Mouse (Mus musculus) testis, postnatal 10 days (tissue): ENCODE results near the gene Lrpprc.

ENCODE experiments used
- DNase-seq: peaks from one replicate; pipeline ENCODE4 v3.0.0; 2021; ENCODE audit warnings: low spot score

Gene Lrpprc

DNA sequence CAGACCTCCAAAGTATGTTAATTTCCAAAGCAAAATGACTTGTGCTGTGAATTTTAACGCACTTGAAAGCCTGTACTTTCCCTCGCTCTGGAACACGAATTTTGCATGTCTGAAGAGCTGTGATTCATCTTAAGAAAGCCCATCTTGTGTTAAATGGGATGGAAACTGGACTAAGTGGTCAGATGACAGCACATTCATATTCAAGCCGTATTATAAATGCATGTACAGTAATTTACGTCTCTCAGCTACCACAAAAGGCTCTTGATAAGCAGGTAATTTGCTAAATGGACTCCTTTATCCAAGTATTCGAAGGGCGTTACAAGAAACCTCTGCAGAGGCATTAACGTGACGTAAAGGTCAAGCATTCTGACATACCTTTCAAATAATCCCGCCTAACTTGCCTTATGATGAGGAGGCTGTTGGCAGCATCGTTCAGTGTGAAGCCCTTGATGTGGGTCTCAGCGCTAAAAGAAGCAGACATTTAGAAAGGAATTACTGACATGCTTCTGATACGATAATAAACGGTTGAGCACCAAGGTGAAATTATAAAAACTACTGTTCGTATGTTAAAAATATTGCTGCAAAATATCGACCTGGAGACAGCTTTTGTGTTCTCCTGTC, 74.2 kb downstream of the Lrpprc start:
- no peak for DNase-seq

DNA sequence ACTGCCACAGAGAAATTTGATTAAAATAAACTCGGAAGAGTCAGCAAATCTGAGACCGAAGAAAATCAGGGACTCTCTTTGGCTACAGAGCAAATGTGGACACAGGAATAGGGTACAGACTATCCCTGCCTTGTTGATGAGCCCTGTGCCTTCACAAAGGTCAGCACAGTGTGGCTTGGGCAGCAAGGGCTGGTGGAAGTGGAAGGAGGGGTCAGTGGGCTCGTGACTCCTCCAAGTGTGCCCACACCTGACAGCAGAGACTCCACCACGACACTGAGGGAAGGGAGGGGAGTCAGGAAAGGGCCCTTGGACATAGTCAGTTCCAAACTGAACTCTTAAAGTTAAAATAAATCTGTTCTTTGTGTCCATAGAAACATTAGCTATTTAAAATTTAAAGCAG, 75.7 kb downstream of the Lrpprc start:
- DNase-seq: no peak

DNA sequence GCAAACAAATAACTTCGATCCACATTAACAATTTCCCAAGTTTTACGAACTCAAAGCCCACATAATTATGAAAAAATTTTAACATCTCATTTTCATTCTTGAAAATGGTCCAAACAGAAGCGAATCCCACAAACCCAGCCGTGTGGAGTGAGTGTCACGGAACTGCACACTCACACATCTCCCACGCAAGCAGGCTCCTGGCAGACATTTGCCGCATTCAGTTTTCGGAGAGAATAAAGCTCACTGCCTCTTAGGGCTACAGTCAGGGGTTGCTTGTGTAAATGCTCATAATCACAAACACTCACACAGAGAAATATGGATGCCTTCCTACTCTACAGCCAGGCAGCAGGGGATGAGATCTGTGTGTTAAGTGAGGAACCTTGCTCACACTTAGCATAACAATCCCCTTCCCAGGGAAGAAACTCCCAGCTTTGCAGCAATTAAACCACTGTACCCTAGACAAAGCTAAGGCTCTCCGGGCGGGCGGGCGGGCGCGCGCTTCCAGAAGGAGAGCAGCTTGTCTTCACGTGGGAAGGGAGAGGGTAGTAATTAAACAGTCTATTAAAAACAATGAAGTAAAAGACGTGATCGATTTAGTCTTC, 76.9 kb downstream of the Lrpprc start:
- DNase-seq: no peak

DNA sequence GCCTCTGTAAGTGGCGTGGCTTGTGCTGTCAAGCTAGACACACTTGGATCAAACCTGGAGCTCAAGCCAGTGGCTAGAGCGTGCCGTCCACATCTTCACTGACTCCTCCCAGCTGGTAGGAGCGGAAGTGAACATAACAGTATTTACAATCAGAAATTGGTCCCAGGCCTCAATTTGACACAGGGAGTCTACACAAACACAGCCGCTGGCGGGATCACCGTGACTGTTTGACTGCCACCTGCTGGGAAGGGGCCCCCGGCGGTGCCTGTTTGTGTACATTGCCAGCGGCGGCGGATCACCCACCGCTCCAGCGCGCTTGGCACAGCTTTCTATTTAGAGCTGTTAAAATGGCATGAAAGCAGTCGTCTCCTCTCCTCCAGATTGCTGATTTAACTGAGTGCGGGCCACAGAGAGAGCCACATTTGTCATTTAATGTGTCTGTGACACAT, 81.2 kb downstream of the Lrpprc start:
- DNase-seq: no peak

DNA sequence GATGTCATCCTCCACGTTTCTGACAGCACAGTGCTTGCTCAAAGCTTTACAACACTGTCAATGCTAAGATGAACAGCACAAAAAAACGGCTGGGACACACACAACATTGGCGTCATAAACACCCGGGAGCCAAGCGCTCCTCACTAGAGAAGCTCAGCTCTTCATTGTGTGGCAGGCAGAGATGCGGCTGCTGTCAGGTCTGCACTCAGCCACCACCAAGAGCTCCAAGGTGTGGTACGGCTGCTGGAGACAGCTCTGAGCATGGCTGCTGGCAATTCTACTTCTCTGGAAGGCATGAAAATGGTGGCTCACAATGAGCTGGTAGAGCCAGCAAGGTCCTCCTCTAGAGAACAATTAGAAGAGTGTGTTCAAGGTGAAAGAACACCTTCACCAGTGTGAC, 81.8 kb downstream of the Lrpprc start:
- DNase-seq: no peak

DNA sequence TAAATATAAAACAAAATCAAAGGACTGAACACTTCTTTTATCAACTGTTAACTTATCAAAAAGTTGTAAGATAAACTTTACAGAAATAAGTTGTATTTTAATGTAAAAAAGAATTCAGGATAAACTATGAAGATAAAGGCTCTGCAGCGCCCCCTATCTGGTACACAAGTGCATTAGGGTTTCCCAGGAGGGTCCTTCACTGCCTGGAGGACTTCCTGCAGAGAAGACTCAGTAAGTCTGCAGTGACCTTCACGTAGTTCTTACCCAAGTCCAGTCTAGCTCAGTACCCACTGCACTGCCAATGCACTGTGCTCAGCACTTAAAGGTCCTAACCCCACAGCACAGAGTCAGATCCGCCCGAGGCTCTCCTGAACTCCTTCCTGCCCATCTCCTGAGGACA, 83.2 kb downstream of the Lrpprc start:
- DNase-seq: no peak

DNA sequence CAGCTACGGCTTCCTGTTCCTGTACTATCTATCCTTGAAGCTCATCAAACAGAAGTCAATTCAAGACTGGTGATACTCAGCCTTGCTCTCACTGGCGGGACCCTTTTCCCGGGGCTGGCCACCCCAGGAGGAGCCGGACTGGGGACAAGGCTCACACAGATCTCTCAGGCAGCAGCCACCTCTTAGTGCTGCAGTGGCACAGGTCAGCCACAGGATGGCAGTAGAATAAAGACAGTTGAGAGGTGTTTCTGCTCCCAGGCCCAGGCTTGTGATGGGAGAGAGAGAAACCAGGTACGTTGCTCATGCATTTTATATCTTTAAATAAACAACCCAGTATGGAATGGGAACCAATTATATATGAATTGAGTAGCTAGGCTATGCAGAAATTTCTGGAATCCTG, 91.9 kb downstream of the Lrpprc start:
- peak; percentile 59 for DNase-seq

DNA sequence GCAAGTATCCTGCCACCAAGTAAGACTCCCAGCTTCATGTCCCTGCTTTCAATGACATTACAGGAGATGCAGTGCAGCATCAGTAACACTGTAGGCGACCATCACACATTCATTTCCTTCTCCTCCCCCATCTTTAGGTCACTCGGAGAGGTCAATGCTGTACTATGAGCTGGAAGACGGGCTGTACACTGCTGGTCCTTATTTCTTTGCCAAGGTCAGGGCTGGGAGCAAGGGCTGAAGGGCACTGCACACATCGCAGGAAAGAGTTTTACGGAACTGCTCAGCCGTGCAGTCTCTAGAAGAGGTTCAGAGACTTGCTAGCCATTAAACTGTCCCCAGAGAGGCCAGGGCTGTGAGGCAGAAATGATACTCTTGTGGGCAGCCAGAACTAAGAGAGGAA, 94.1 kb downstream of the Lrpprc start:
- DNase-seq: no peak

DNA sequence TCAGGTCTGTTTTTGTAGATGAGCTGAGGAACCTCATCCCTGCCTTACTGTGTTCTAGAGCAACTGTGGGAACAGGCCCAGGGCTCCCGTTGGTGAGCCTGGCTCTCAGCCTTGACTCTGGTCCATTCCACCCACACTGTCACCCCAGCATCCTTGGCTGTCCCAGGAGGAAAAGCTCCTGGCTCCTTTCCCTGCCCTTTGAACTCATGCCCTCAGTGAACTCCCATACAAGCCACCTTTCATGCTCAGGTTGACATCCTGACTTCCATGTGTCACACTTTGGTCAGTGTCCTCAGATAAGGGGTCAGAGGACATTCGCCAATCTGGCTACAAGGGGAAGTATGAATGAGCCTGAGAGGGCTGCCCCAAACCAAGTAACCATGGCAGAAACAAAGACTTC, 96.8 kb downstream of the Lrpprc start:
- DNase-seq: no peak

DNA sequence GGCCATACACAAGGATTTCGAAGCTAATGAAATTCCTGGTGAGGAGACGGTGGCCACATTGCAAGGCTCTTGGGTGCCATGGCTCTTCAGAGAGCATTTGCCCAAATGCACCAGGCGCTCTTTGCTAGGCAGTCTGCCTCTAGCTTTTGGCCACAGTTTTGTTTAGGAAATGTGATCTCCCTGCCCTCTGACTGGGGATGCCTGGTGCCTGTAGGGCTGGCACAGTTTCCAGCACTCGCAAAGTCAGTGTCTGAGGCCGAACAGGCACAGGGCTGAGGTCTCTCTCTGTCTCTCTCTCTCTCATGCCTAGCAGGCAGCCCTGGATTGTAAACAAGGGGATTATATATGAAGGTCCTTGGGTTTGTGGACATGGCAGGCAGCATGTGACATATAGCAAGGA, 100.5 kb downstream of the Lrpprc start:
- DNase-seq: no peak

DNA sequence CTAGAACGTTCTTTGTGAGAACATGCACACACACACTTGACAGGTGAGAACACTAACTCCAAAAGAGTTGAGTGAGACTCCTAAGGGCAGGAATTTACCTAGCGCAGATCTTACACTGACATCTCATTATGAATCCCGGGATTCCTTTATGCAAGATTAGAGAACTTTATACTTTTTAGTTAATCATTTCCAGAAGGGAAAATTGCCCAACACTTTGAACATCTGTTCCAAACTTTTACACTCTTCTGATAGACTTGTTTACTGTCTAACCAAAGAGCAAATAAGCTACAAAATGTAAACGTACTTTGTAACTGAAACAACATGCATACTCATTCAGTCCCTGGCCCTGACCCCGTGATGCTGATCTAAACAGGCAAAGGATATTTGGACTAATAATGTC, 101.3 kb downstream of the Lrpprc start:
- no peak for DNase-seq

DNA sequence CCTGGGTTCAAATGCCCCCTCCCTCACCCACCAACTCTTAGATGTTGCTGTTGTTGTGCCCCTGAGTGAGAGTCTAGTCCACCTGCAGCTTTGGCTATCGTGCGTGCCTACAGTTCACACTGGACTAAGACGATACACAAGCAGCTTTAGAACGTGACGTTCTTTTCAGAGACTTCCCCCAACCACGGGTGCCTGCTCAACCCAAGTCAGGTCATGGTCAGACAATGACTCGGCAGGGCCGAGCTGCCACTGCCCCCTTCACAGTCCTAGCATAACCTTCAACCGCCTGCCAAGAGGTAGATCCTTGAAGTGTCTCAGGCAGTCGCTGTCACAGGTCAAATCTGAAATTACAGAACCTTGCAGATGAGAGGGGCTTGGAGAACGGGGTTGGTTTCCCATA, 101.8 kb downstream of the Lrpprc start:
- no peak for DNase-seq

DNA sequence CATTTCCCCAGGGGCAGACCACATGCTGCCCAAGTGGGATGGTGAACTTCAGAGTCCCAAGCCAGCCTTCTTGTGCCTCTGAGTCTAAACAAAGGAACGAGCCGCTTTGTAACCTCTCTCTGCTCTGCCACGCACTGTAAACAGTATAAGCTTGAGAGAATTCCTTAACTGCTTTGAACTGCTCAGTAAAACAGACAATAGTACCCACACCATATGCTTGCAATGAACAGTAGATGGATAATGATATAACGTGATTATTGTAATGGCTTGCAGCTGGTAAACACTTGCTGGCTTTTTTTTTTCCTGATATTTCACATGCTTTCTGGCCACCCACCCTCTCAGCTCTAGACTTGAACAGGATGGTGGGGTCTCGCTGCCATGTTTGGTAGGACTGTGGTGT, 102.6 kb downstream of the Lrpprc start:
- no peak for DNase-seq

DNA sequence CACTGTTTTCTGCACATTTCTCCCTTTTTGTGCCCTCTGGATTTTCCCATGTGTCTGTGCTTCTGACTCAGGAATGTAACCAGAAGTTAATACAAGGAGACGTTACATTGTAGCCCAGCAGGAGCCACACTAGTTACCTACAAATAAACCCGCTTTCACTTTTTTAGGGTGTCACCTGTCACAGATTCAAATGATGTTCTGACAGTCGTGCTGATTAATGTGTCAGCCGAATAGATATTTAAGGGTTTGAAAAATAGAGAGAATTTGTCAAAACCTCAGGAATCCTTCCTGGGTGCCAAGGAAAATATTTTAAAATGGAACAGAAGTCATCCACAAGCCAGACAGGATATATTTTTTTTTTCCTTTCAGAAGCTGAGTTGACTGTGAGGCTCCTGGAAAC, 105.3 kb downstream of the Lrpprc start:
- DNase-seq: no peak

DNA sequence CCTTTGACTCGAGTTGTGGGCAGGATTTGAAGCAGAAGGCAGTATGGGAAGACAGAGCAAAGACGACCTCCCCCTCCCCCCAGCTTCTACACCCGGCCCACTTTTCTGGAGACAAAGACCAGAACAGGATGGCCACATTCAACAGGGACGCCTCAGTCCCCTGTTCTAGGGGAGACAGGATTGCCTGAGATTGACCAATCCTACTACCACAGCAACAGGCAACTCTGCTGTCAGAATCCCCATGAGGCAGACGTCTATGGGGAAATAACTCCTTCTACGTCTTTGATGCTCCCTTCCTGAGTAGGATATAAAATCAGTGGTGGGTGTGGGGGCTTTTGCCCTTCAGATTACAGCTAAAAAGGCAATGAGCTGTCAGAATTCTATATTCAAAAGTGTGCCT, 106.3 kb downstream of the Lrpprc start:
- DNase-seq: no peak

DNA sequence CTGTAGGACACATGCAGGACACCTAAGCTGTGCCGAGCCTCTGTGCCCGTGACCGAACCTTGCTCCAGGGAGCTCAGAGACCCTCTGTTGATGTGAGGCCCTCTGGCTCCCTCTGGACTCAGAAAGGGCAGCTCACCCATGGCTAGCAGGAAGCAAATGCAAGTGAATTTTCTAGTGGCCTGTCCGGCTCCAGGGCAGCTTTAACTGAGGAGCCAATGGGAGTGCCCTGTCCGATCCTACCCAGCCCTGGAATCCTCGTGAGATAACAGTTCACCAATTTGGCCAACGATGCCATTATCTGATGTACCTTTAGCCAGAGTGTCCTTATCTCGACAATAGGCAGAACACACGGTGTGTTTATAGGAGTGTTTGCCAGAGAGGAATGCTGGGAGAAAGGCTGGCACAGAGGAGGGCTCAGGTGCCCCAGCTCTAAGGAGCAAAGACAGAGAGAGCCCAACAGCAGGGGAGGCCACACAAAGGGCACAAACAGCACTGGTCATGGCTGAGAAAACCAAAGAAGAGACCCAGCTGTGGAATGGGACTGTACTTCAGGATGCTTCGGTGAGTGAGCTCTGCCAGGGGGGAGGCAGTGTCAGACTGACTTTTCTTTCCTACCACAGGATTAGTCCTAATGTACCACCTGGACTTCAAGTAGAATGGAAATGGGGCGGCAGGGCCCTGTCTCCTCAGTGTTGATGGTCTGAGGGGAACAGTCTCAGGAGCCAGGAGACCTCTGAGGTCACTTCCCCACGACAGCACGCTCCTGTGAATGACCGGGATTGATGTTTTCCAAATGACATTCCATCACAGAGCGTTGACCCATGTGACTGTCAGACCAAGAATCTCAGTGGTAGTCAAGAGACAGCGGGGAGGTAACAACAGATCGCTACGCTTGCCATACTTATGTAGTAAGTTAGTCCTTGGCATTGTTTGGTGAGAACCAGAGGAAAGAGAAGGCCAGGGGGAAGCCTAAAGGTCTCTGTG, 107.6 kb downstream of the Lrpprc start, which contains the start of gene Abcg5:
Abcg5 (minus strand) TSS at position 278 of the 984 bp plus-strand sequence.
- DNase-seq: no peak

DNA sequence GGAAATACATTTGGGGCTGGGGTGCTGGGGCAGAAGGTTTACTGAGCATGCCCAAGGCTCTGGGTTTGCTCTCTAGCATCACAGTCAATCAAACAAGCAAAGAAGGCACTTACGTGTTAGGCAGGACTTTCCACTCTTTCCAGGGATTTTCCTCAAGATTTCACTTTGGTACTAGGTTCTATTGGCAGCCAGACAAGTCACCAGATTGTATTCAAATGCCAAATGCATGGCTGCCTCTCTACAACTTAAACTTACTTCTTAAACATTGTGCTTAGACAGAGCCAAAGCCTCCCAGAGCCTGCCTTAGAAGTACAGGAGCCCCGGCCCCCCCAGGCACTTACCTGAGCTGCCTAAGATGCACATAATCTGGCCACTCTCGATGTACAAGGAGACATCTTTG, 108.9 kb downstream of the Lrpprc start:
- DNase-seq: no peak

DNA sequence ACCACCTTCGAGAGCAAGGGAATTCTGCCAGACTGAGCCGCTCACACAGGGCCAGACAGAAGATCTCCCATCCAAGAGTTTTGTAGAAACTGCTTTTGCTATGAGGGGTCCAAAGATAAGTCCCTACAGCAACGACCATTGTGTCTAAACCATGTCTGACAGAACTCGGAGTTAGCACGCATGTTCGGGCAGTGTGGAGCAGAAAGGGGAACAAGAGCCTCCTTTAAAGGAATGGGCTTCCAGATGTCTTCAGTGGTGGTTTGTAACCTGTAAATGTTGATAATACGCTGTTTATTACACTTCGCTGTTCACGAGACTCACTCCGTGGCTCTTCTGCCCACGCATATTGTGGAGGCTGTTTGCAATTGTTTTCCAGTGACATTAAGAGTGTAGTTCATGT, 113.0 kb downstream of the Lrpprc start:
- DNase-seq: no peak

DNA sequence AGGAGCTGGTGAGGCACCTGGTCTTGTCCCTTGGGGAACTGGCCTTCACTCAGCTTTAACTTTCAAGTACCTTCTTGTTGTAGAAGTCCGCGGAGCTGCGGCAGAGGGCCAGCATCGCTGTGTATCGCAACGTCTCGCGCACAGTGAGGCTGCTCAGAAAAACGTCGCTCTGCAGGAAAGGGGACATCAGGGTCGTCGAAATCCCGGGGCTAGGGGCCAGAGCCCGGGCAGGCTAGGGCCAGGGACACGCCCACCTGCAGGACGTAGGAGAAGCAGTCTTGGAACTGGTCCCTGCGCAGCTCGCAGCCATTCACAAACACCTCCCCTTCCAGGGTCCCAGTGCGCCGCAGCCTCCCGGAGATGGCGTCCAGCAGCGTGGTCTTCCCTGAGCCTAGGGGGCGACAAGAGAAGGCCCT, 114.6 kb downstream of the Lrpprc start, which contains the start of gene Abcg8:
Abcg8 (plus strand) TSS at position 352 of the 416 bp plus-strand sequence.
- DNase-seq: peak; percentile 59

DNA sequence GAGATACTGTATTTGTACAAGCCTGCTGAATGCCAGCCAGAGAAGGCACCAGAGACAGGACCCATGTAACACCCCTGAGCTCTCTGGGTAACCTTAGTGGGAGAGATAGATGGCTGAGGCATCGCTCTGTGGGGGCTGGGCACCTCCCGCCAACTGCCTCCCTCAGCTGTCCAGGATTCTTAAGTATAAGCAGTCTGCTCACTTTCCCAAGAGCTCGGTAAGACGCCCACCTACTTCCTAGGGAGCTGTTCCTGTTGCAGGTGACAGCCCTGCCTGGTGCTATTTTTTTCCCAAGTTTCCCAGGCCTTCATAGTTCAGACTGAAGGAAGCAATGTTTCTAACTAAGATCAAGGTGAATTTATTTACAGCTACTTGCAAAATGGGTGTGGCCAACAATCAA, 115.4 kb downstream of the Lrpprc start:
- no peak for DNase-seq

DNA sequence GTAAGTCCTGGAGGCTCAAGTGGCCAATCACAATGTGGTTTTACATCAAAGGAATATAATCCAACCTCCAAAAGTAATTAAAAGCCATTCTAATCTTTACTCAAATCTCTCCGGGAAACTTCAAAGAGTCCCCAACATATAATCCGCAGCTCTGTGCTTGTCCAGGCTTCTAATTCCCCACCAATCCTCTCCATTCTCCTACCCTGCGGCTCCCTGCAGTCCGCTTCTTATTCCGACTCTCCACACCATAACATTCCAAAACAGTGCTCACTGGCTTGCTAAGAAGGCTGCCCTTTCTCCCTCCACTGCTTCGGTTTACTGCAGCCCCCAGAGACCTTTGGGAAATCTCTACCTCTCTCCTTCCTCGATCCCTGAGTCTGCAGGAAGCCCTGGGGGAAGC, 116.5 kb downstream of the Lrpprc start:
- no peak for DNase-seq

DNA sequence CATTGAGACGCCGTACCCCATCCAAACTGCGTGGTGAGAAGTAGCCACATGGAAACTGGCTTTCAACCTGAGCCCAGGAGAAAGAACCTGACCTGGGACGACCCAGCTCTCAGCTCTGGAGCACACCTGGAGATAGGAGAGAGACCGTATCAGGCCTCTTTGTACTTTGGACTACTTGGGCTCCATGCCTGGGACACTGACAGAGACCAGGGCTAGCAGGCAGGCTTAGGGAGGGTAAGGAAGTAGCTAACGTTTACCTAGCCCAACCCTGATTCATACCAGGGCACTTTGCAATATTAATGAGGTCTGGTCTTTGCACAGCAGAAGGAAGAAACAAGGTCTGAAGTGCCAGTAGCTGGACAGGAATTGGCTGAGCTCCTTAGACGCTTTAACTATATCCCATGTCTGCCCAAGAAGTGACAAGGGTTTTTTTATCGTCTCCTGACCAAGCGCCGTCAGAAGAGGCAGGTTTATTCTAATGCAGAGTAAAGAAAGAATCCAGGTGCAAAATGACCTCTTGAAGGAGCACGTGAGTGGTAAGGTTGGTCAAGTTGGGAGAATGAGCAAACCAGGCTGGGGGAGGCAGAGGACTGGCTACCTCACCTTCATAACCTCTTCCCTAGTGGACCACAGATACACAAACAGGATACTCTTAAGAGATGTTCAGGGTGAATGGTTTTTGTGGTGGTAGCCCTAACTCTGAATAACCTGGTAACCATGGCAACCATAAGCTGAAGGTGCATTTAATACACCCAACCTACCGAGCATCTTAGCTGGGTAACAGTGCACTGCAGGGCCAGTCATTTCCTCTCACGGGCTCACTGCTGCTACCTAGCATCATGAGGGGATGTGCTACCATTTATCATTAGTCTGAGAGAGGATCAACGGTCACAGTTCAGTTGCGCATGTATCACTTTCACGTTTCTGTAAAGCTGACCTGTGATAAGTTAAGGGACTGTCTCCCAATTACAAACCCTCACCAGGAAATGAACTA, 117.9 kb downstream of the Lrpprc start:
- no peak for DNase-seq
